Mouse (Mus musculus) megakaryocyte-erythroid progenitor cell, adult 5 weeks (primary cell): Measurements from ENCODE around the gene H2-M9. TPM values are rescaled to one million over a fixed set of nuclear protein-coding genes. Genes with fewer than 3 reads are reported as not detected.

Experiments used
- polyA plus RNA-seq: library from polyadenylated mRNA; stranded (reverse); fragments of >175 nt; gene quantifications from 2 replicates; pipeline ENCODE4 v1.2.3, GENCODE M21; 2012

Gene H2-M9
- polyA plus RNA-seq: not detected in 2 replicates

GRCm38 (mm10) chr17:36642566-36642965, at the start of gene H2-M9:
TSS of gene H2-M9 (minus strand) at chr17:36642666.

GRCm38 (mm10) chr17:36672119-36672518, 29.7 kb upstream of the H2-M9 start, which contains the start of gene H2-M1:
TSS of gene H2-M1 (minus strand) at chr17:36672219.

Other genes starting within 250 kb of the H2-M9 start
- gene H2-M10.4, start 180.3 kb downstream of the H2-M9 start, polyA plus RNA-seq: not detected in 2 replicates
- not detected in 2 replicates for gene H2-M11, start 95.6 kb downstream of the H2-M9 start, polyA plus RNA-seq
- not detected in 2 replicates for gene H2-M1, start 29.6 kb upstream of the H2-M9 start, polyA plus RNA-seq
- not detected in 2 replicates for gene H2-M10.5, start 130.2 kb upstream of the H2-M9 start, polyA plus RNA-seq
- not detected in 2 replicates for gene H2-M10.6, start 169.5 kb upstream of the H2-M9 start, polyA plus RNA-seq
- gene Trim26, start 194.5 kb upstream of the H2-M9 start, polyA plus RNA-seq: 19.3 and 20.1 TPM in 2 replicates
- not detected in 2 replicates for gene Trim15, start 224.5 kb upstream of the H2-M9 start, polyA plus RNA-seq
- 0.89 and 1.6 TPM in 2 replicates for gene Trim10, start 226.9 kb upstream of the H2-M9 start, polyA plus RNA-seq
- not detected in 2 replicates for gene Trim40, start 247.5 kb upstream of the H2-M9 start, polyA plus RNA-seq